Mouse (Mus musculus) heart, postnatal 4 days (tissue): Measurements from ENCODE around the gene Sox6. TPM values are rescaled to one million over a fixed set of nuclear protein-coding genes. Genes with fewer than 3 reads are reported as not detected.
A peak's percentile ranks its signal among the peaks of the same experiment; 100 is the strongest.

Experiments used
- DNase-seq: peaks from one replicate; pipeline ENCODE4 v3.0.0; 2021
- total RNA-seq, 2 experiments: library from RNA; stranded (reverse); gene quantifications; 2 replicates each; pipeline ENCODE4 v1.2.3; 2021

Gene Sox6
- total RNA-seq, 2 experiments from 2014 or later: 33.5 to 46.9 TPM

DNA sequence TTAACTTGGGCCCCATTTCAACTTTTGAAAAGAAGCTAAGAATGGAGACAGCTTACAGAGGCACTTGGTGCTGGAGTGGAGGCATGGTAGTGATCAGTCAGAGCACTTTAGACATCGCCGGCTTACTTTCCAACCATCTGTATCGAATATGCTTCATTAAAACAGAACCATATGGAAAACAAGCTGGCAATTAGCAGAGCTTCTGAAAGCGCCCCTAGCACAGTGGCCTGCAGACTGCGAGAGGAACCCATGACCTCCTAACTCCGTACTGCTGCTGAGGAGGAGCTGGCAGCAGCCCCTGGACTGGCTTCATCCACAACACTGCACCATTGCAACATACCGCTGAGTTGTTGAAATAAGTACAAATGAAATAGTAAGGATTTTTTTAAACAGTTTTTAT is 148.7 kb downstream of the Sox6 start:
- DNase-seq: no peak

DNA sequence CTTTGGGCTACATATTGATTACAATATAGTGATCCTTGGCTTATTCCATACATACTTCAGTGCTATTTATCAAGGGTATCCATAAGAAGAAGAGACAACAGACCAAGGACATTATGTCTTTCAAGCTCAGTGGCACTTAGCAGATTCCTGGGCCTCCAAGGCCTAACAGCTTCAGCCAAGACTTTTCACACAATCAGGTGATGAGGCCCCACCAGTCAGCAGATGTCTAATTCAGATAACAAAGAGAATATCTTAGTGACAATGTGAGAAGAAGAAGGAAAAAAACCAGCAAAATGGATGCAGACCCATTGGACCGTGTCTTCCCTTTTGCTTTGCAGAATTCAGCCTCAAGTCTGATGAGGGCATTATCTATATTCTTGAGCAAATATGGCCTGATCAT is 150.0 kb downstream of the Sox6 start:
- DNase-seq: no peak

DNA sequence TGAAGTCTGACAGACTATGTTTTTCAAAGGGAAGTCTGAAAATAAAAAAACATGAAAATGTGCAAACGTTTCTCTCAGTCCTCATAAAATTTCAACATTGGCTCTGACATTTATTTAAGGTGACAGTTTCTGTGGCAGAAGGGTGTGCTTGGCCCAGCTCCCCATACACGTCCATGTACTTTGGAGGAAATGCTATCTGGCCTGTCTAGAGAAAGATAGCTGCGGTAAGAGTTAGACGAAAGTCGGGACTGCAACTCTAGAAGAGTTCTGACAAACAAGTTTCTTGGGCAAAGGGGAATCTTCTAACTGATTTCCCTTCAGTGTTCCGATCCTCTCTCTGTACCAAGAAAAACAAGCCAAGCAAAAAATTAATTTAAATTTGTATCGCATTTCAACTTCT is 150.5 kb downstream of the Sox6 start:
- no peak for DNase-seq

DNA sequence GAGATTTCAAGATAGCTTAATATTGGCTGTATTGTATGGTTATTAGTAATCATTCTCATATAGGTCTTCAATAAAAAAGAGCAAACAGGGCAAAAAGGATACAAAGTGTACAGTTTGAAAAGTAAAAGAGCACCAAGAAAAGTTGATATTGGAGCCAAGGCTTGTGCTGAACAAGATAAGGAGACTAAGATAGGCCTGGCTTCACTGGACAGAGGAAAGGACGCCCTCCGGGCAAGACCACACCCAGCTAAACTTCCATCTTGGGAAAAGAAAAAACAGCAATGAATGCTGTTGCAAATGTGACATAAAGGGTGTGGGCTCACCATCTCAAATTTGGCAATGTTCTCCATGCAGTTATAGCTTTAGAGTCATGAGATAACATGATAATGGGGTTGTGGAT is 165.7 kb downstream of the Sox6 start:
- DNase-seq: no peak

DNA sequence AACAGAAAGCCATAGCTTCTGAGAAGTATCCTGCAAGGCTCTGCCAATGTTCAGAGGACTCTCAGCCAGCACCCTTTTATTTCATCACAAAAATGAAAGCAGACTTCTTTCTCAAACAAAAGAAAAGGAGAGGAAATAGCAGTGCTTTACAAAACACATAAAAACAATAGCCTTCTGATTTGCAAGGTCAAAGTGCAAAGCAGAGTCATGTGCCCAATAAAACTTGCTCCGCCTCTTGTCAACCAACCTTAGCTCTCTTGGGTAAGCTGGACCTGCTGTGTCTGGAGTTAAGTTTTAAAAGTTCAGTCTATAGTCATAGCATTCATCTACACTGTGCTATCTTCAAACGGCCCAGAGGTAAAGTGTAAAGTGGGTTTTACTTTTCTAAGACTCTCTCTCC is 170.1 kb downstream of the Sox6 start:
- no peak for DNase-seq

DNA sequence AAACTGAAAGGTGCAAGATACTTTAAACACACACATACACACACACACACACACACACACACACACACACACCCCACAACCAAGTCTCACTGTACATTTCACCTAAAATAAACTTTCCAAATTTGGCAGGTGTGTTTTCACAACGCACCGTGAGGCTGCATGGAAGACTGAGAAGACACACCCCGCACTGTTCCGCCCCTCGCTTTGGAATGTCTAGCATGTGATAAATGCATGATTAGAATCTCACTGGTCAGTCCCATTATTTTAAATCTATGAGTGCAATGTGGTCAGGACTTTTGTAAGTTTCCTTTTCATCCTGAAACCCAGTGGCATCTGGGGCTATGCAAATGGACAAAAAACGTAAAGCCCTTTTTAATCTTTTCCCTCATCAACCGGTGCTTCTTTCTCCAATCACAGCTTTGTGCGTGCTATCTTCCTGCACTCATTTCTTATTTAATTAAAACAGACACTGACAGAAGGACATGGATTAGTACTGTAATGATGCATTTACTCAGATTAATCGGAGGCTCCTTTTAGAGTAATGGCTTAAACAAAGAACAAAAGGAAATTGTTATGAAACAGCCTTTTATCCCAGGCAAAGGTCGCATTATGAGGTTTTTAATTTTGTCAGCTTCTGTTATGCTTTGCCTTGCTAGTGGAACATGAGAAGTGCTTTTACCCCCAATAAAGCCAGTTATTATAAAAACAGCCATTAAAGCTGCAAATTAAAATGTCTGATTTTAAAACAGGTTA is 170.9 kb downstream of the Sox6 start:
- DNase-seq: no peak

DNA sequence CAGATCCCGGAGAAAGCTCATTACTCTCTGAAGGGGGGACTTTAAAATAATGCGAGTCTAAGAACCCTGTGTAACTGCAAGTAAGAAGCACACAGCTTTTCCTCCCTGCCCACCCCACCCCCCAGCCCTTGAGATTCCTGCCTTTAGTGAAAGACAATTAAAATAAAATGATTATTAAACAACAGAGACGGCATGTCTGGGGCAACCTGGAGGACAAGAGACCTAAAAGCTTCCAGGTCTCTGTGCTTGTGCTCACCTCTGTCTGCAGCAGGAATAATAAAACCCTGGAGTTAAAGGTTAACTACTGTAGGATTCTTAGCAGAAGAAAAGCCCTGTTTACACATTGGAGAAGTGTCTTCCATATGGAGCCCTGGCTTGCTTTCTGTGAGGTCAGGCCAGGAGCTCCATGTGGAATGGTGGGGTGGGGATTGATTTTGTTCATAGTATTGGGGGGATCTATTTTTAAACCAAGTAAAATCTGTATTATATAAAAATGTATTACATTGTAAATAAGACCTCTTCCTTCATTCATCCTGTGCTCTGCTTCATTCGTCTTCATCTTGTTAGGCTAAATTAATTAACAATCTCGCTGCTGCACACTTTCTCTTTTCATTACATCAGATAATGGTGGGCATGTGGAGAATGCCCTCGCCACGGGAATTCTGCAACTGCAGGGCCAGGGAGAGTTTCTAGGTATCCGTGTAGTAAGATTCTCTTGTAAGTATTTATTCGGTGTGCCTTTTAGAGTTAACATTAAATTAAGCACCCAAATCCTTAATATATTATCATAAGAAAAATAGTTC is 171.7 kb downstream of the Sox6 start:
- no peak for DNase-seq

DNA sequence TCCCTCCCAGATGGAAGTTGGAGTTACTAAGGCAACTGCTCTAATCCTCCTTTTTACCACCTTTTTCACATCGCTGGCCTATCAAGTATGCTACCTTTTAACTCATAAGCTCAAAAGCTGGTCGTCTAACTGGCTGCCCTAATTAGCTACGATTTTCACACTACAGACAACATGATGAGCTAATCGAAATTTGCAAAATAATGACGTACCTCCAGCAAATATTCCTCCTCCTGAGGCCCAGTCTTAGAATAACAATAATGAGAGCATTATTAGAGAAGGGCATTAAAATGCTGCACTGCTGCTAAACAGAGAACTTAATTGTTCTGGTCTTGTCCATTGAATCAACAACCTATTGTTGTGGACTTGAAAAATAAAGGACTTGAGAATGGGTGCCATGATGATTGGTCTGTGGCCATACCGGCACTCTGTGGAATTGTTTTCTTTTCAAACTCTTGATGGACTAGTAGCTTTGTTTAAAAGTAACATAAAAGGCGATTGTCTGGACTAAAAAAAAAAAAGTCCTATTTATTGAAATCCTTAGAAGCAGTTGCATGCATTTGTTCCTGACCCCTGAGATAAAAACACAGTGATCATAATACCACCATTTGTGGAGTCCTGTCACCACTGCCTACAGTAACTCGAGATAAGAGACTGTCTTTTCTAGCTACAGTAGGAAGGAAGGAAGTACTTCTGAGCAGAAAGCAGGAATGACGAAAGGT is 172.5 kb downstream of the Sox6 start:
- no peak for DNase-seq

DNA sequence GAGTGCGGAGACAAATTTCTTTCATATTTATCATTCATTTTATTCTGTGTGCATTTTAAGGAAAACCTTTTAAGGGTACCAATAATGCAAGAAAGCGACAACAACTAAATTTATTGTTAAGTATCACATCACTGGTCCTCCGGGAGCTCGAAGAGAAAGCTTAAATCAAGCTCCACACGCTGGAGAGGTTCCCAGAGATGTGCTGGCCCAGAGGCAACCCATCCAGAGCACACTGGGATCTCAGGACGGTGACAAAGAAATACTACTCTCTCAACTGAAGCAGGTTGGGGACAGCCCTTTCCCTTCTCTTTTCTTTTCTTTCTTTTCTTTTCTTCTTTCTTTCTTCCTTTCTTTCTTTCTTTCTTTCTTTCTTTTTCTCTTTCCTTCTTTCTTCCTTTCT is 173.4 kb downstream of the Sox6 start:
- no peak for DNase-seq

DNA sequence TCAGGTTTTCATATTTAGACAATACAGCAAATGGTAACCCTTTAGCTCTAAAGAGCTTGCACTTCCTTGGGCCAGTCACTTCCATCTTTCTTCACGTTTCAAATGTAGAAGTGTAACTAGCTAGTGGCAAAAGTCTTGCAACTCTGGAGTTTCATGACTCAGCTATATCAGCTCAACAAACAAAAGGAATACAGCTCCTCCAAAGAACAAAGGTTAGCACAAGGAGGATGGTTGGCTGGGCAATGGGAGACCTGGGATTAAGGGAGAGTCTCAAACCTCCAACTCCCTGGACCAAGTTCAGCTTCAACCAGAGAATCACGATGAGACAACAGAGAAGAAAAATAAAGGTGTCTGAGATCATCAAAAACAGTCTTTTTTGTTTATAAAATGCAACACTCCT is 174.2 kb downstream of the Sox6 start:
- DNase-seq: no peak

DNA sequence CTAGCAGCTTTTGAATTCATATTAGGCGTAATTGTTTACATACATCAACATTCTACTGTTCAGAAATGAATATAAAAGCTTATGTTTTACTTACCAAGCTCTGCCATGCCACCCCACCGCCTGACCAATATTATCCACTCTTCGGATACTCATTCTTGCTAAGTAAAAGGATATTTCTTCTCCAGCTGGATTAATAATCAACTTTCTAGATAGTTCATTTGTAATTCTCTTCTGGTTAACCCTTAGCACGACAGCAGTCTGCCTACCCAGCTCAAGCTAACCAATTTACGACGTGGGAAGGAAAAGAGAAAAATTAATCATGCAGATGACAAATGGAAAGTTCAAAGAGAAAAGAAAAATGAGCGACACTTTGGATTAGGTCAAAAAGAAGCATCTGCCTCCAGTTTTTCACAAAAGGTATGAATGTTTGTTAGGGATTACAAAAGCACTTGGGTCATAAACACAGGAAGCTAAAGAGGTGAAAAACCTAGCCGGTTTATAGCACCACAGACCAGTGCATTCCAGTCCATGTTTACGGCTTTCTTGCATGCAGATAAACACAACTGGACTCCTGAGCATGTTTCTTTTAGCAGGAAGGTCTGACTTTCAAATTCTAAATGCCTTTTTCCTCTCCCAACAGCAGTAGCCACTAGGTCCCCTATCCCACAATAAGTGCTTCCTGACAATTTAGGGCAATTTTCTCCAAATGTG is 178.8 kb downstream of the Sox6 start:
- DNase-seq: no peak

DNA sequence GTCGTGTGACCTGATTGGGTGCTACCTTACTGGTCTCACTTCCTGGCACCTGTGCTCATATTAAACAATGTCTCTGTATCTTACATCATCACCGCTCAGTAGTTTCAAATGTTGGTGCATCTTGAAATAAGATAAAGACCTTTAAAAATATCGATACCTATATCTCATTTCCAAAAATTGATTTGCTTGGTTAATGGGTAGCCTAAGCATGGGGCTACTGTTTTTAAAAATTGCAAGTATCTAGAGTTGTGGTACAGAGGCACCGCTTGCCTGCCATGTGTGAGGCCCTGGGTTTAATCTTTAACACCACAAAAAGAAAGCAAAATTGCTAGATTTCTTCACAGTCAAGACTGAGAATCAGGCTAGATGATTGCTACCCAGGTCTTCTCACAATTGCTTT is 187.5 kb downstream of the Sox6 start:
- no peak for DNase-seq

DNA sequence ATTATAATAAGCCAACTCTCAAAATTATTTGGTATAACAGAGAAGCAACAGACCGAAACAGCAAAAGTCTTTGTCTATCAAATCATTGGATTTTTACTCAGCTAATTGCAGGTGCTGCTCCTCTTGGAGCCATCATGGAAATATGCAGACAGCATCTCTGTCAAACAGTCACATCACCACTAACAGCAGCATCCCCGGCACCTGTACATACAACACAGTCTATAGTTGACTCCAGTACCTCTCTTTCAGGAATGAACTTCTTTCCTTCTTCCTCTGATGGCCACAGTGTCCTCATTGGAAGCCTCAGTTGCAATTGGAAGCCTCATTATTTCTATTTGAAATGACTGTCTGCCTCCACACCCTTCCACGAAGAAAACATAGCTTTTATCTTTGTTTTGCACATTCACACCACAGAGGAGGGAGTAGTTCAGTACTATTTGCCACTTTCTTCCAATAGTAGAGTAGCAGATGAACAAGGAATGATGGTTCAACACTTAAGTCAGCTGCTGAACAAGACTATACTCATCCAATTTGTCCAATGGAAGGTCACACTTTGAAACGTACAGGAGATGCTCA is 192.7 kb downstream of the Sox6 start:
- no peak for DNase-seq

DNA sequence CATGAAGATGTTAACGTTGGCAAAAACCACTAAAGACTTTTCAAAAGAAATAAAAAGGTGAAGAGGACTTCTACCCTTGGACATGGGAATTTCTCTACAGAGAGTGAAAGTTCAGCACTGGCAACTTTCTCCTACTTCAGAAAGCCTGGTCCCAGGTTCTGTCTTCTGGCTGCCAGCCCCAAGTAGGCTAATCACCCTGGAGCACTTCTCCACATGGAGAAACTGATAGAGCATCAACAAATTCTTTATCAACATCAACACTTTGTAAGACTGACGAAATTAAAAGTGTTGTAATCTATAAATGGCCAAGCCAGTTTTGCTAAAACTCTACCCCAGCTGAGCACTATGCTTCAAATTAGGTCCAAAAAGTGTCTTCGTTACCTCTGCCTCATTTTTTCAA is 193.7 kb downstream of the Sox6 start:
- no peak for DNase-seq

DNA sequence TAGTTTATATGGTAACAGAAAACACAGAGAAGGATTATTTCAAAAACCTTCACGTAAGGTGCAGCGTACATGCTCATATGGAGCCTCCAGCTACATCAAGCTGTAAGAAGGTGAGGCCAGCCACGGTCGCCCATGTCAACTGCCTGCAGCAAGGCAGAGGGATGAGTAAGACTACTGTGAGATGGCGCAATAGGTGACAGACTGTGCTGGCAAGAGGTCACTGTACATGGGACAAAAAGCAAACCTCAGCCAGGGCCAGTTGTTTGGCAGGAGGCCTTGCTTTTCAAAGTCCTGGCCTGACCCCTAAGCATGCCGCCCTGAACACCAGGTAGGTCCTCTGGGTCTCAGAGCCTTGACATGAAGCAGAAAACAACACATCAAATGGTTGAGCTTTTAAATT is 194.2 kb downstream of the Sox6 start:
- DNase-seq: peak; percentile 55

DNA sequence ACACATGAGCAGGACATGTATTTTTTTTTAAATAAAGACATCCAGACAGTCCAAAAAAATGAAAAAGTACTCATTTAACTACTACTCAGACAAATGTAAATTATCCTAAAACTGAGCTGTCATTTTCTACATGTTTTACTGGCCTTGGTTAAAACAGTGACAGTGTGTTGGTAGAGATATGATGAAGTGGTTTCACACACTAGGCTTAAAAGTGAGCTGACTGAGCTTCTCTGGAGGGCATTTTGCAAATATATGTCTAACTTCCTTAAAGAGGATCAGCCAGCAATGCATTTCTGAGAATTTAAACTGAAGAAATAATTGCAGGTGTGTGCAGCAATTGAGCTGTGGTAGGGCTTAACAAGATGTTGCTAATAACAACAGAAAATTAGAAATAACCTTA is 196.3 kb downstream of the Sox6 start:
- DNase-seq: no peak

DNA sequence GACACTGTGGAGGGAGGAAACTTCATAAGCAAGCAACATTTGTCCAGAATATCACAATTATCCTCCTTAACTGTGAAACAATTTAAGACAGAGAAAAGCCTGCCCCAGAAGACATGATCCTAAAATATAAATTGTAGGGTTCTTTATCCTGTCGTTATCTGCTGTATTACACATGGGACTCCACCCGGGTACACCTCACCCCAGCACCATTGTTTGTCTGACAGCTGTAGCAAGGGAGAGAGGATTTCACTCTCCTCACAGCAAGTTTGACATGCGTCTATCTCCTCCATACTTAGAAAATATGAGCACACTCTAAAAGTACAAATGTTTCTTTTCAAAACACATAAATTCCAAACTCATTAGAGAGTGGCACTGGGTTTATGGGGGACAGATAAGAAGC is 198.0 kb downstream of the Sox6 start:
- DNase-seq: no peak

DNA sequence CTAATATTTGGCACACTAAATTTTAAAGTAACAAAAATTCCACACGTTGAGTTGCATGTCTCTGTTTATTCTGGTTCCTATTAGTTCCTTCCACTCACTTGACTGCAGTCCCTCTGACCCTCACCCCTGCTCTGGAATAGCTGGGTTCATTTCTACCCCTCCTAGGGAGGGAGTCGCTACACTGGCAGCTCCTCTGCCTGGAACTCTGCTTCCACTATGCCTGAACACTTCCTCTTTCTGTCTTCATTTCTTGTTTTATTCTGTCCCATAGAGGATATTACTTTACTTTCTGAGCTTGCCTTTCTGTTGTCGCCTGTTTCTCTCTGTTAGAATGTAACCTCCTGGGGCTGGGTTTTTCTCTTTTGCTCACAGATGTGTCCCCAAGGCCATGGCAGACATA is 203.6 kb downstream of the Sox6 start:
- no peak for DNase-seq

DNA sequence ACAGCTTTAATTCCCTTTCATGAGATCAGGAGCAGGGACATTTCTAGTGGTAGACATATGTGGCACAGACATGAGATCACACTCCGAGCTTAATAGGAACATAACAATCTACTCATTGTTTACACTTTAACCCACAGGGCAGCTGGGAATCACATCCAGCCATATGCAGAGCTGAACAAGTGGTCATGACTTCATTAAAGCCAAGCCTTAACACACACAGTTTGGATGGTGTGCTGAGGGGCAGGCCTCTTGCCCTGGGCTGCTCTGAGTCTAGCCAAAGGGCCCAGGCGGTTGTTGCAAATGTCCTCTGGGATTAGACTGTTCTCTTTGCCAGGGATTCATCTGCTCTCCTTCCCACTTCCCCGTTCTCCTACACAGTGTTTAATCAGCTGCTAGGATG is 204.9 kb downstream of the Sox6 start:
- DNase-seq: no peak

DNA sequence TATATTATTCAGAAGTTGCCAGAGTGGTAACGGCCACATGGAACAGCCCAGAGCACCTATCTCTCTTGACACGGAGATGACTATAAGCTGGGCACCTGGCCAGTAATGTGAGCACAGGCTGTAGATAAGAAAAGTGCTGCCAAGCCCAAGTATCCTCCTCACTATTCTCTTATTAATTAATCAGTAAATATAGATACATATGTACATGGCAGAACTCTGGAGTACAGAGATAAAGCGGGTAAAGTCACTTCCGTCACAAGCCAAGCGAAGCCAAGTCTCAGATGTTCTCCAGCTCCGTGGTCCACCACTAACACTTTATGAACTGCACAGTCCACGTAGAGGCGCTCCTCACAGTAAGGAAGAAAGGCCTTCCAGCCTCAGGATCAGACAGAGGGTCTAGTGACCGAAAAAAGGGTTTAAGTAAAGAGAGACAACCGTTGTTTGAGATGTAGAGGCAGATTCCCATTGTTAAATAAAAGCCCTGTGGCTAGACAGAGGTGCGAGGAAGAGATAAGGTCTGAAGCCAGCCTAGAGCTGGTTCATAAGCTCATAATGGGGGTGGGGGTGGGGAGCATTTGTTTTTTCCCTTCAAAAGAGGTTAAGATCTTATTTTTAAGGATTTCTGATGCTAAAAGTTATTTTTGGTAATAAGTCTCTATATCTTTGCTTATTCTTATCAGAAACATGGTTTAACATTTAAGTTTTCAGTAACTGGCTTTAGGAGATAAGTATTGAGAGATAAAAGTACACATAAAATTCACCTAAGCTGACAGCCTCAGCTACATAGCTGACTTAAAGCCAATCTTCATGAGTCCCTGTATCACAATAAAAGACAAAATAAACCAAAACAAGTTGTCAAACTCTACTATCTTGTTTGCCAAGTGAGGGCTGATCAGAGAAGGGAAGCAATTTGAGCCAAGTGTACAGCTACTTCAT is 207.4 kb downstream of the Sox6 start:
- peak; percentile 36 for DNase-seq

DNA sequence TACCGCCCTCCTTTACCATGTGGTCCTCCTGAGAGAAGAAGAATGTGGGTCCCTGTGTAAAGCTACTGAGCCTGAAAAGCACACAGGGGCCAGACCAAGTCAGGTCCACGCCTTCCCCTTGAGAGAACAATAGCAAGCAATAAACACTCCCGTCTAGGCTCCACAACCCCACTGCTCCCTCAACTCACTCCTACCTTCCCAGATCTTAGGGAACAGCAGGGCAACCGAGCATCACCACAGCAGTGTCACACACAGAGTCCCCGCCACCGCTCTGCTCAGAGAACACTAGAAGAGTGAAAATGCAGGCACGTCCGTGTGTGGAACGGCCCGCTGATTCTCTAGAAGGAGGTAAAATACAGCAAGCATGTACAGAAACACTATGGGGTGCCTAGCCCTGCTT is 208.2 kb downstream of the Sox6 start:
- DNase-seq: no peak
